ENCODE assay signal across 11 mouse cellular contexts in genomic region chr1:83631798-83632197, GRCm38 (mm10).
DNase-seq lines count a peak whose midpoint lies in the region; ATAC-seq and TF ChIP-seq lines count a peak whose summit lies in the region.
"Had no signal": no experiment of that assay in that cellular context is flagged by ENCODE, and none has a peak within 500 bp of the region (broad histone marks: within the 10 kb centered on the region; RNA-seq: fewer than 3 reads in every experiment).

No protein-coding gene starts in this region.

- H3K9ac ChIP-seq in heart, postnatal 0 days (replicated peaks; ENCODE audit: low read depth, low read length): no peak overlapping the region
- H3K9ac ChIP-seq in hindbrain, embryonic 14.5 days: no peak overlapping the region
- no peak overlapping the region for H3K9ac ChIP-seq in midbrain, embryonic 14.5 days (replicated peaks; ENCODE audit: low read length)
- H3K9ac ChIP-seq: embryonic facial prominence, embryonic 13.5 days; heart, embryonic 13.5 days; limb, embryonic 15.5 days had no signal

- H3K27ac ChIP-seq in heart, postnatal 0 days (ENCODE audit: low read depth): no peak overlapping the region
- 0 out of 2 replicates have a peak overlapping the region, but pooled peaks have one; percentile 48 for H3K27ac ChIP-seq in hindbrain, embryonic 14.5 days
- 0 out of 2 replicates have a peak overlapping the region, but pooled peaks have one; percentile 6 for H3K27ac ChIP-seq in midbrain, embryonic 14.5 days (replicated peaks; ENCODE audit: low read depth, low read length)
- H3K27ac ChIP-seq in kidney, adult 2 months (ENCODE audit: insufficient read depth, low read depth, low read length): no peak overlapping the region
- H3K27ac ChIP-seq: embryonic facial prominence, embryonic 13.5 days; heart, embryonic 13.5 days; limb, embryonic 15.5 days had no signal

- H3K9me3 ChIP-seq in heart, postnatal 0 days (replicated peaks; ENCODE audit: control insufficient read depth, low read length): no peaks in the 10 kb centered on the region
- no peaks in the 10 kb centered on the region for H3K9me3 ChIP-seq in hindbrain, embryonic 14.5 days (ENCODE audit: control insufficient read depth, low read length)
- no peaks in the 10 kb centered on the region for H3K9me3 ChIP-seq in midbrain, embryonic 14.5 days (ENCODE audit: control insufficient read depth, low read length)
- H3K9me3 ChIP-seq: embryonic facial prominence, embryonic 13.5 days; heart, embryonic 13.5 days; limb, embryonic 15.5 days had no signal

- no peaks in the 10 kb centered on the region for H3K4me1 ChIP-seq in heart, postnatal 0 days (ENCODE audit: control insufficient read depth, insufficient read depth)
- H3K4me1 ChIP-seq in hindbrain, embryonic 14.5 days (replicated peaks; ENCODE audit: control insufficient read depth, insufficient read depth, low read length): no peaks in the 10 kb centered on the region
- 0 out of 2 replicates have a peak, but pooled peaks cover 6% of the 10 kb centered on the region for H3K4me1 ChIP-seq in midbrain, embryonic 14.5 days (ENCODE audit: control insufficient read depth, insufficient read depth, low read length)
- no peaks in the 10 kb centered on the region for H3K4me1 ChIP-seq in kidney, adult 2 months (ENCODE audit: control insufficient read depth, insufficient read depth, low read length)
- H3K4me1 ChIP-seq: embryonic facial prominence, embryonic 13.5 days; limb, embryonic 15.5 days had no signal

- peak overlapping the region; percentile 13; the same call in 1 of the 2 replicates for H3K4me2 ChIP-seq in heart, postnatal 0 days (ENCODE audit: low read depth, low read length)
- H3K4me2 ChIP-seq in hindbrain, embryonic 14.5 days (replicated peaks): peak overlapping the region; percentile 26
- H3K4me2 ChIP-seq in midbrain, embryonic 14.5 days (ENCODE audit: low read length): peak overlapping the region; percentile 20; the same call in 1 of the 2 replicates
- H3K4me2 ChIP-seq: embryonic facial prominence, embryonic 13.5 days; heart, embryonic 13.5 days; limb, embryonic 15.5 days had no signal

- H3K36me3 ChIP-seq in heart, postnatal 0 days (replicated peaks; ENCODE audit: control insufficient read depth, insufficient read depth, low read length): no peaks in the 10 kb centered on the region
- no peaks in the 10 kb centered on the region for H3K36me3 ChIP-seq in hindbrain, embryonic 14.5 days (replicated peaks; ENCODE audit: control insufficient read depth, insufficient read depth)
- no peaks in the 10 kb centered on the region for H3K36me3 ChIP-seq in midbrain, embryonic 14.5 days (ENCODE audit: control insufficient read depth, insufficient read depth, low read length)
- no peaks in the 10 kb centered on the region for H3K36me3 ChIP-seq in kidney, adult 2 months (ENCODE audit: control insufficient read depth, insufficient read depth, low read length)
- H3K36me3 ChIP-seq: embryonic facial prominence, embryonic 13.5 days; heart, embryonic 13.5 days; limb, embryonic 15.5 days had no signal

- ATAC-seq in heart, postnatal 0 days (ENCODE audit: insufficient read depth, low read depth): no peak
- ATAC-seq in hindbrain, embryonic 14.5 days (ENCODE audit: low FRiP score): peak; percentile 80; the same call in 1 of the 2 replicates
- ATAC-seq in midbrain, embryonic 14.5 days (ENCODE audit: low FRiP score, low TSS enrichment): peak; percentile 80

- no peak for DNase-seq in heart, postnatal 0 days (ENCODE audit: low spot score)
- DNase-seq in heart, adult 11 months: no peak
- peak; percentile 22 for DNase-seq in cerebellum, adult 11-12 months
- DNase-seq in hindbrain, embryonic 14.5 days (ENCODE audit: low spot score): peak; percentile 49
- DNase-seq in midbrain, embryonic 14.5 days: peak; percentile 77
- DNase-seq in spleen, postnatal 4 days (ENCODE audit: low spot score in 2 of 2): no peak
- no peak for DNase-seq in gastrocnemius, adult 18-20 months (ENCODE audit: low spot score)
- DNase-seq in kidney, adult 2 months: no peak

- TF ChIP-seq EP300 in heart, postnatal 0 days (IDR thresholded peaks at IDR 0.05; ENCODE audit: low read depth): no peak

- H3K4me3 ChIP-seq in heart, postnatal 0 days (ENCODE audit: low read depth, low read length): no peak overlapping the region
- H3K4me3 ChIP-seq in hindbrain, embryonic 14.5 days (replicated peaks; ENCODE audit: low read length): no peak overlapping the region
- no peak overlapping the region for H3K4me3 ChIP-seq in midbrain, embryonic 14.5 days (replicated peaks; ENCODE audit: low read depth, low read length)
- no peak overlapping the region for H3K4me3 ChIP-seq in kidney, adult 2 months (ENCODE audit: insufficient read depth, low read depth, low read length)
- H3K4me3 ChIP-seq: embryonic facial prominence, embryonic 13.5 days; heart, embryonic 13.5 days; limb, embryonic 15.5 days had no signal

- TF ChIP-seq CTCF in heart, postnatal 0 days (IDR thresholded peaks at IDR 0.05; ENCODE audit: low read depth): no peak
- TF ChIP-seq CTCF in kidney, adult 2 months (conservative IDR thresholded peaks at IDR 0.05; ENCODE audit: insufficient read depth, insufficient read length, low read depth, low read length): no peak

- no peaks in the 10 kb centered on the region for H3K27me3 ChIP-seq in heart, postnatal 0 days (ENCODE audit: control insufficient read depth, insufficient read depth, low read length)
- H3K27me3 ChIP-seq in hindbrain, embryonic 14.5 days (ENCODE audit: control insufficient read depth, insufficient read depth, low read length): no peaks in the 10 kb centered on the region
- H3K27me3 ChIP-seq in midbrain, embryonic 14.5 days (ENCODE audit: control insufficient read depth, insufficient read depth, low read length): no peaks in the 10 kb centered on the region
- H3K27me3 ChIP-seq in kidney, adult 2 months (replicated peaks; ENCODE audit: control insufficient read depth, insufficient read depth, low read length): no peaks in the 10 kb centered on the region
- H3K27me3 ChIP-seq: embryonic facial prominence, embryonic 13.5 days; heart, embryonic 13.5 days; limb, embryonic 15.5 days had no signal

- TF ChIP-seq POLR2A in kidney, adult 2 months (IDR thresholded peaks at IDR 0.05; ENCODE audit: low read depth, low read length): no peak

- WGBS in heart, postnatal 0 days: 11% methylated on average over 4 of the region's 4 CpGs
- WGBS in hindbrain, embryonic 14.5 days: 32% methylated on average over 4 of the region's 4 CpGs
- 29% methylated on average over 4 of the region's 4 CpGs for WGBS in midbrain, embryonic 14.5 days
- WGBS in kidney, adult 2 months: 42% methylated on average over 4 of the region's 4 CpGs

Comparison
In these comparisons a context has a peak if more than half of its experiments do, and no peak if none do; other contexts are left out.
1. DNase-seq: peak in cerebellum, adult 11-12 months (single experiment), hindbrain, embryonic 14.5 days (single experiment) and midbrain, embryonic 14.5 days (single experiment); none in heart, postnatal 0 days (single experiment), heart, adult 11 months (single experiment), spleen, postnatal 4 days (0 of 2), gastrocnemius, adult 18-20 months (single experiment) and kidney, adult 2 months (single experiment).
2. H3K27ac ChIP-seq: peak in hindbrain, embryonic 14.5 days (single experiment) and midbrain, embryonic 14.5 days (single experiment); none in heart, postnatal 0 days (single experiment) and kidney, adult 2 months (single experiment).
3. Peak in every context shown above with its lines, with median percentiles within 50 percentile points of each other: H3K4me2 ChIP-seq.